Mouse (Mus musculus): ENCODE data around the gene Mpc2. TPM values are rescaled to one million over a fixed set of nuclear protein-coding genes. Genes with fewer than 3 reads are reported as not detected.

Gene Mpc2
- 69.6 and 80.3 TPM in 2 replicates for polyA plus RNA-seq (2016; fragmentation: Nextera tagmentation; extraction: Ambion mirVana)

GRCm38 (mm10) chr1:165460360-165460800, at the start of gene Mpc2, which contains the start of gene Dcaf6:
Gene Mpc2, plus strand, starts transcription at chr1:165460637.
Gene Dcaf6, minus strand, starts transcription at chr1:165460475.
- WGBS = under 1% methylated on average over 37 of the region's 37 CpGs
- Histone ChIP-seq H3K27me3 (ENCODE audit: low read depth, poor library complexity, severe bottlenecking) (no peaks in the 10 kb centered on the region), H3K9me3 (replicated peaks) (no peaks in the 10 kb centered on the region), H3K4me1 (peaks cover 16% of the 10 kb centered on the region), H3K27ac (peak within 1 kb of the TSS; percentile 90), H3K4me3 (peak within 1 kb of the TSS; percentile 98), H3K36me3 (no peaks in the 10 kb centered on the region)
- peak; percentile 100 for DNase-seq (ENCODE audit: low spot score)

- Histone ChIP-seq H3K9me3 (replicated peaks) (no peaks in the 10 kb centered on the region), H3K4me1 (peaks cover 21% of the 10 kb centered on the region), H3K36me3 (no peaks in the 10 kb centered on the region), H3K27ac (no peak overlapping the region), H3K4me3 (no peak overlapping the region), H3K27me3 (ENCODE audit: low read depth, poor library complexity, severe bottlenecking) (no peaks in the 10 kb centered on the region)
- 65% methylated on average over 7 of the region's 7 CpGs for WGBS
- DNase-seq (ENCODE audit: low spot score) = no peak
Observed at GRCm38 (mm10) chr1:165421357-165421915, 39.0 kb upstream of the Mpc2 start.

GRCm38 (mm10) chr1:165426254-165426653, 34.2 kb upstream of the Mpc2 start:
- 91% methylated on average over 2 of the region's 2 CpGs for WGBS
- H3K27me3 ChIP-seq (ENCODE audit: low read depth, poor library complexity, severe bottlenecking) = no peaks in the 10 kb centered on the region
- peaks cover 9% of the 10 kb centered on the region for H3K4me1 ChIP-seq
- H3K9me3 ChIP-seq (replicated peaks) = no peaks in the 10 kb centered on the region
- H3K4me3 ChIP-seq = no peak overlapping the region
- H3K27ac ChIP-seq = no peak overlapping the region
- no peak for DNase-seq (ENCODE audit: low spot score)
- no peaks in the 10 kb centered on the region for H3K36me3 ChIP-seq

- H3K9me3 ChIP-seq (replicated peaks) = no peaks in the 10 kb centered on the region
- no peak overlapping the region for H3K4me3 ChIP-seq
- no peak overlapping the region for H3K27ac ChIP-seq
- no peaks in the 10 kb centered on the region for H3K27me3 ChIP-seq (ENCODE audit: low read depth, poor library complexity, severe bottlenecking)
- WGBS = 88% methylated on average over 1 of the region's 1 CpGs
- DNase-seq (ENCODE audit: low spot score) = no peak
- H3K4me1 ChIP-seq = no peaks in the 10 kb centered on the region
- no peaks in the 10 kb centered on the region for H3K36me3 ChIP-seq
Observed at GRCm38 (mm10) chr1:165432883-165433282, 27.6 kb upstream of the Mpc2 start.

- Histone ChIP-seq H3K9me3 (replicated peaks) (no peaks in the 10 kb centered on the region), H3K27me3 (ENCODE audit: low read depth, poor library complexity, severe bottlenecking) (no peaks in the 10 kb centered on the region), H3K36me3 (no peaks in the 10 kb centered on the region), H3K4me1 (peaks cover 3% of the 10 kb centered on the region), H3K27ac (no peak overlapping the region), H3K4me3 (no peak overlapping the region)
- DNase-seq (ENCODE audit: low spot score) = no peak
- 93% methylated on average over 1 of the region's 1 CpGs for WGBS
Observed at GRCm38 (mm10) chr1:165438289-165439021, 22.0 kb upstream of the Mpc2 start.

- Histone ChIP-seq H3K27me3 (ENCODE audit: low read depth, poor library complexity, severe bottlenecking) (no peaks in the 10 kb centered on the region), H3K4me1 (peaks cover 3% of the 10 kb centered on the region), H3K36me3 (no peaks in the 10 kb centered on the region), H3K9me3 (replicated peaks) (no peaks in the 10 kb centered on the region), H3K27ac (no peak overlapping the region), H3K4me3 (no peak overlapping the region)
- 68% methylated on average over 3 of the region's 3 CpGs for WGBS
- no peak for DNase-seq (ENCODE audit: low spot score)
Observed at GRCm38 (mm10) chr1:165440788-165441187, 19.6 kb upstream of the Mpc2 start.

- no peaks in the 10 kb centered on the region for H3K36me3 ChIP-seq
- DNase-seq (ENCODE audit: low spot score) = no peak
- H3K9me3 ChIP-seq (replicated peaks) = no peaks in the 10 kb centered on the region
- H3K4me3 ChIP-seq = no peak overlapping the region
- no peak overlapping the region for H3K27ac ChIP-seq
- H3K27me3 ChIP-seq (ENCODE audit: low read depth, poor library complexity, severe bottlenecking) = no peaks in the 10 kb centered on the region
- peaks cover 3% of the 10 kb centered on the region for H3K4me1 ChIP-seq
Observed at GRCm38 (mm10) chr1:165441201-165441600, 19.2 kb upstream of the Mpc2 start.

- Histone ChIP-seq H3K4me1 (peaks cover 3% of the 10 kb centered on the region), H3K36me3 (no peaks in the 10 kb centered on the region), H3K27ac (no peak overlapping the region), H3K9me3 (replicated peaks) (no peaks in the 10 kb centered on the region), H3K27me3 (ENCODE audit: low read depth, poor library complexity, severe bottlenecking) (no peaks in the 10 kb centered on the region), H3K4me3 (no peak overlapping the region)
- 87% methylated on average over 3 of the region's 3 CpGs for WGBS
- no peak for DNase-seq (ENCODE audit: low spot score)
Observed at GRCm38 (mm10) chr1:165441719-165442118, 18.7 kb upstream of the Mpc2 start.

GRCm38 (mm10) chr1:165459041-165459502, 1.4 kb upstream of the Mpc2 start:
- no peaks in the 10 kb centered on the region for H3K27me3 ChIP-seq (ENCODE audit: low read depth, poor library complexity, severe bottlenecking)
- no peaks in the 10 kb centered on the region for H3K9me3 ChIP-seq (replicated peaks)
- no peak for DNase-seq (ENCODE audit: low spot score)
- no peak overlapping the region for H3K27ac ChIP-seq
- H3K4me1 ChIP-seq = peaks cover 16% of the 10 kb centered on the region
- H3K36me3 ChIP-seq = no peaks in the 10 kb centered on the region
- H3K4me3 ChIP-seq = peak overlapping the region; percentile 98
- WGBS = 21% methylated on average over 7 of the region's 7 CpGs

GRCm38 (mm10) chr1:165459503-165460181, 795 bp upstream of the Mpc2 start:
- Histone ChIP-seq H3K4me1 (peaks cover 16% of the 10 kb centered on the region), H3K9me3 (replicated peaks) (no peaks in the 10 kb centered on the region), H3K27ac (peak overlapping the region; percentile 90), H3K27me3 (ENCODE audit: low read depth, poor library complexity, severe bottlenecking) (no peaks in the 10 kb centered on the region), H3K4me3 (peak overlapping the region; percentile 98), H3K36me3 (no peaks in the 10 kb centered on the region)
- WGBS = under 1% methylated on average over 60 of the region's 60 CpGs
- peak; percentile 65 for DNase-seq (ENCODE audit: low spot score)

GRCm38 (mm10) chr1:165460801-165461377, 452 bp downstream of the Mpc2 start:
- under 1% methylated on average over 41 of the region's 41 CpGs for WGBS
- peak; percentile 97 for DNase-seq (ENCODE audit: low spot score)

GRCm38 (mm10) chr1:165461681-165462080, 1.2 kb downstream of the Mpc2 start:
- H3K9me3 ChIP-seq (replicated peaks) = no peaks in the 10 kb centered on the region
- 2% methylated on average over 9 of the region's 9 CpGs for WGBS
- H3K4me3 ChIP-seq = peak overlapping the region; percentile 98
- H3K27ac ChIP-seq = peak overlapping the region; percentile 83
- no peaks in the 10 kb centered on the region for H3K36me3 ChIP-seq
- peaks cover 16% of the 10 kb centered on the region for H3K4me1 ChIP-seq
- H3K27me3 ChIP-seq (ENCODE audit: low read depth, poor library complexity, severe bottlenecking) = no peaks in the 10 kb centered on the region
- DNase-seq (ENCODE audit: low spot score) = no peak

More at GRCm38 (mm10) chr1:165460801-165461377, 452 bp downstream of the Mpc2 start:
- Histone ChIP-seq H3K9me3 (replicated peaks) (no peaks in the 10 kb centered on the region), H3K36me3 (no peaks in the 10 kb centered on the region), H3K27me3 (ENCODE audit: low read depth, poor library complexity, severe bottlenecking) (no peaks in the 10 kb centered on the region), H3K4me1 (peaks cover 16% of the 10 kb centered on the region), H3K4me3 (peak overlapping the region; percentile 98), H3K27ac (peak overlapping the region; percentile 90)

Measured in limb, embryonic 10.5 days (tissue).